Comparison of ENCODE assay signal across 17 mouse cellular contexts in the genomic region with DNA sequence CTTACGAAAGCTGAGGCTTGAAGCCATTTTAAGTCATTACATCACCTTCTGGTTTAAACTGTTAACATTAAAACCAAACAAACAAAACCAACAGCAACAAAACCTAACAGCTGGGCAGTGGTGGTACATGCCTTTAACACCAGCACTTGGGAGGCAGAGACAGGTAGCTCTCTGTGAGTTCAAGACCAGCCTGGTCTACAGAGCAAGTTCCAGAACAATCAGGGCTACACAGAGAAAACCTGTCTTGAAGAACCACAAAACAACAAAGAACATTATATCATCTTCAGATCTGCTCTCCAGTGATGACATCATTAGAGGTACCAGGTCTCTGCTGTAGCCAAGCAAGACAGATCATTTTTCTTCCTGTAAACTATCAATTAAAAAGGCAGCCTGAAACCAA. TPM values are rescaled to one million over a fixed set of nuclear protein-coding genes. Genes with fewer than 3 reads are reported as not detected.
DNase-seq lines count a peak whose midpoint lies in the region; ATAC-seq lines count a peak whose summit lies in the region.
"Had no signal": no experiment of that assay in that cellular context is flagged by ENCODE, and none has a peak within 500 bp of the region (broad histone marks: within the 10 kb centered on the region; RNA-seq: fewer than 3 reads in every experiment).

No protein-coding gene starts in this region.

- H3K27me3 ChIP-seq in midbrain, embryonic 14.5 days (ENCODE audit: control insufficient read depth, insufficient read depth, low read length), result no peaks in the 10 kb centered on the region
- H3K27me3 ChIP-seq: hindbrain, embryonic 15.5 days had no signal

- no peak overlapping the region for H3K4me3 ChIP-seq in midbrain, embryonic 14.5 days (replicated peaks; ENCODE audit: low read depth, low read length)
- H3K4me3 ChIP-seq: embryonic facial prominence, embryonic 12.5 days; forebrain, embryonic 15.5 days; heart, embryonic 13.5 days; hindbrain, embryonic 10.5 days; hindbrain, embryonic 15.5 days had no signal

- H3K9me3 ChIP-seq in midbrain, embryonic 14.5 days (ENCODE audit: control insufficient read depth, low read length), result 0 out of 2 replicates have a peak, but pooled peaks cover 2% of the 10 kb centered on the region
- H3K9me3 ChIP-seq: forebrain, embryonic 15.5 days; hindbrain, embryonic 15.5 days had no signal

- intact Hi-C loops in heart, postnatal 25 days (cut with DNase I), result no loop called here

- no peak overlapping the region for H3K9ac ChIP-seq in midbrain, embryonic 14.5 days (replicated peaks; ENCODE audit: low read length)
- H3K9ac ChIP-seq: embryonic facial prominence, embryonic 12.5 days; forebrain, embryonic 15.5 days; heart, embryonic 13.5 days; hindbrain, embryonic 15.5 days had no signal

- 100% methylated on average over 1 of the region's 1 CpGs for WGBS in midbrain, embryonic 14.5 days

- H3K4me1 ChIP-seq in midbrain, embryonic 14.5 days (ENCODE audit: control insufficient read depth, insufficient read depth, low read length), result no peaks in the 10 kb centered on the region
- H3K4me1 ChIP-seq: embryonic facial prominence, embryonic 12.5 days had no signal

- no peak for ATAC-seq in midbrain, embryonic 14.5 days (ENCODE audit: low FRiP score, low TSS enrichment)
- ATAC-seq: forebrain, embryonic 15.5 days had no signal

- H3K36me3 ChIP-seq in midbrain, embryonic 14.5 days (ENCODE audit: control insufficient read depth, insufficient read depth, low read length), result no peaks in the 10 kb centered on the region
- H3K36me3 ChIP-seq: embryonic facial prominence, embryonic 12.5 days; forebrain, embryonic 15.5 days; heart, embryonic 13.5 days; hindbrain, embryonic 10.5 days; hindbrain, embryonic 15.5 days had no signal

- no peak overlapping the region for H3K4me2 ChIP-seq in midbrain, embryonic 14.5 days (ENCODE audit: low read length)
- H3K4me2 ChIP-seq: embryonic facial prominence, embryonic 12.5 days; forebrain, embryonic 15.5 days; heart, embryonic 13.5 days; hindbrain, embryonic 15.5 days had no signal

- no peak overlapping the region for H3K27ac ChIP-seq in midbrain, embryonic 14.5 days (replicated peaks; ENCODE audit: low read depth, low read length)
- H3K27ac ChIP-seq: embryonic facial prominence, embryonic 12.5 days; forebrain, embryonic 15.5 days; heart, embryonic 13.5 days; hindbrain, embryonic 10.5 days; hindbrain, embryonic 15.5 days had no signal

- peak; percentile 43 for DNase-seq in 416B (ENCODE audit: low read depth)
- peak; percentile 69 for DNase-seq in CD4-positive helper T cell, adult 2 months (ENCODE audit: low read depth, low spot score)
- DNase-seq in T-cell, adult 2 months (ENCODE audit: low spot score), result peak; percentile 56
- DNase-seq in naive thymus-derived CD4-positive, alpha-beta T cell, adult 2 months (ENCODE audit: low read depth), result peak; percentile 73
- no peak for DNase-seq in midbrain, embryonic 14.5 days
- no peak for DNase-seq in heart, postnatal 25 days (ENCODE audit: low spot score)
- DNase-seq: adrenal gland, postnatal 14 days; B cell, adult 2 months; cerebellum, adult 11-12 months; cerebellum, adult 9-10 months; cerebellum, postnatal 25 days; kidney, adult 11 months had no signal

RNA-seq across cellular contexts. Expression of gene Neurl3, which starts 14.1 kb away (rescaled TPM):
- polyA plus RNA-seq in midbrain, embryonic 14.5 days (2014; fragmentation: Nextera tagmentation; extraction: Ambion mirVana), result 0.90 and 1.2 TPM in 2 replicates
- total RNA-seq in heart, postnatal 25 days (2021), result 1 to 10 TPM; 3.1 to 3.4 TPM

RNA-seq across cellular contexts. Expression of gene Uggt1, which starts 15.9 kb away (rescaled TPM):
- polyA plus RNA-seq in midbrain, embryonic 14.5 days (2014; fragmentation: Nextera tagmentation; extraction: Ambion mirVana), result 54.0 and 73.8 TPM in 2 replicates
- 10 to 100 TPM; 26.8 to 29.5 TPM for total RNA-seq in heart, postnatal 25 days (2021)

RNA-seq across cellular contexts. Expression of gene Arid5a, which starts 47.1 kb away (rescaled TPM):
- polyA plus RNA-seq in midbrain, embryonic 14.5 days (2014; fragmentation: Nextera tagmentation; extraction: Ambion mirVana), result 2.0 and 2.5 TPM in 2 replicates
- total RNA-seq in heart, postnatal 25 days (2021), result 10 to 100 TPM in 1 of 2 experiments, 1 to 10 TPM in 1; 7.0 to 11.1 TPM

Comparison
In these comparisons a context has a peak if more than half of its experiments do, and no peak if none do; other contexts are left out.
1. DNase-seq: peak in 416B (single experiment), CD4-positive helper T cell, adult 2 months (single experiment), T-cell, adult 2 months (single experiment) and naive thymus-derived CD4-positive, alpha-beta T cell, adult 2 months (single experiment); none in midbrain, embryonic 14.5 days (single experiment) and heart, postnatal 25 days (single experiment).